Mouse (Mus musculus) bone marrow macrophage, adult 2 months (primary cell): ENCODE results near the gene Ttll3.

ENCODE experiments used
- CTCF ChIP-seq: IDR thresholded peaks from 2 replicates; pipeline ENCODE4 v1.5.1; 2012; ENCODE audit warnings: low read depth, mild to moderate bottlenecking, low read length, moderate library complexity
- POLR2A ChIP-seq: IDR thresholded peaks from 2 replicates; pipeline ENCODE4 v1.6.1; 2012; ENCODE audit warnings: mild to moderate bottlenecking, low read depth, low read length, borderline replicate concordance

DNA sequence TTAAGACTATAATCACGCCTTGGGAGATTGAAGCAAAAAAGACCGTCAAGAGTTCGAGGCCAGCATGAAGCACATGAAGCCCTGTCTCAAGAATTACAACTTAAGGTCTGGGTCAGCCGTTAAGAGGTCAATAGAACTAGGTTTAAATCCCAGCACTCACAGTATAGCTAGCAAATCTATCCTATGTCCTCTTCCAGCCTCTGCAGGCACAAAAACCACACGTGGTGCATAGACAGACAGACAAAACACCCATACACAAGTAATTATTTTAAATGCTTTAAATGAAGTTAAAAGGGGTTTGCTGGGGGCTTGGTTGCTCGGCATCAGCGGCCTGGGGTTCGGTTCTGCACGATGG is 53.0 kb downstream of the Ttll3 start:
- TF ChIP-seq CTCF: no peak
- no peak for TF ChIP-seq POLR2A
